Mouse (Mus musculus) frontal cortex, adult (tissue): Measurements from ENCODE around the gene Fam43a.

Experiments used
- ATAC-seq: cut with Nextera tagmentation; 2 replicates; pipeline ENCODE4 v1.9.2; 2017; ENCODE audit warnings: mild to moderate bottlenecking, moderate library complexity, mixed read lengths; ENCODE audit not compliant: low TSS enrichment

The Fam43a gene

DNA sequence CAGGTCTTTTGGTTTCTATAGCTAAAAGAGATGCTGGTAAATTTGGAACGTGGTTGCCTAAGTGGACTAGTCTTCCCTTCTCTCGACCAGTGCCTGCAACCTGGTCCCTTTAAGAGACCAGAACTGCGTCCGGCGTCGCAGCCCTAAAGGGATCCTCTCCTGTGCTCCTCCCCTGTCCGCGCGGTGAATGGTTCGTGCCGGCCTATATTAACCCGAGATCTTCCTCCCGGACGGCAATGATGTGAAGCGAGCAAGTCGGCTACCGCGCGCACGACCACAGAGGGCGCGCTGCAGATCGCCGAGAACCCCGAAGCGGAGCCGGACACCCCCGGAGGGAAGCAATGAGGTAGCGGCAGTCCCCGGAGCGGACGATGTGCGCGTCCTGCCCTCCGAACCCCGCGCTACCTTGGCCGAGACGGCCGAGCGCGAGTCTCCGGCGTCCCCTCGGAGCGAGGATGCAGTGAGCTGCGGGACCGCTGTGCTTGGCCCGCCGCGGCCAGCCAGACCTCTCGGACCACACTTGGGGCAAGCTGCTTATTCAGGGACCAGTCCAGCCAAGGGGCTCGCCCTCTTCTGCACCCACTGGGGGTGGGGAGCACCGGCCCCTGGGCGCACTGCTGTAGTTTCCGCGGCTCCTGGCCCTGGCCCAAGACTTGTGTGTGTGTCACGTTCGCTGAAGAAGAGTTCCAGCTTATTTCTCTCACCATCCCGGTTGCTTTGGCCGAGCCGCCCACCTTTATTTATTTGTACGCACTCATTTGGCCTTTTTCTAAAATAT is at the start of gene Fam43a:
Gene Fam43a (plus strand): TSS at position 233 of the 778 bp plus-strand sequence.
- ATAC-seq = peak; percentile 68

- peak; percentile 70 for ATAC-seq
These were observed 49.4 kb upstream of the Fam43a start for GRCm38 (mm10) chr16:30549966-30550747.

DNA sequence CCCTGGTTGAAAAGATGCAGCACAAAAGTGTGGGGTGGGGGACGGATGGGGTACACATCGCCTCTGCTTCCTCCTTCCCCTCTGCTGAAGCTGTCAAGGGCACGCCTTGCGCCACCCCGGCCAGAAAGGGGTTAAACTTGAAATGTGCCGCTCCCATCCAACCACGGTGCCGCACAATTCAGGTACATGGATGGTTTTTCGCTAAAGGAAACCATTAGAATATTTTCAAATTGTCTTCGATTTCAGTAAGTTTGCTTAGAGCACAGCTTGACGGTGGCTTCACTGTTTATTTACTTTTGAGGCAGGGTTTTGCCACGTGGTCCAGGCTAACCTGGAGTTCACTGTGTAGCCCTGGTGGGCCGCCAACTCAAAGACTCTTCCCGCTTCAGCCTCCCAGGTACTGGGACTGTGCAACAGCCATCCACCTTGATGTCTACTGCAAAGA is 48.8 kb upstream of the Fam43a start, which contains the start of gene Tmem44:
Gene Tmem44 (minus strand): TSS at position 95 of the 445 bp plus-strand sequence.
- ATAC-seq = peak; percentile 20; the same call in 1 of the 2 replicates

DNA sequence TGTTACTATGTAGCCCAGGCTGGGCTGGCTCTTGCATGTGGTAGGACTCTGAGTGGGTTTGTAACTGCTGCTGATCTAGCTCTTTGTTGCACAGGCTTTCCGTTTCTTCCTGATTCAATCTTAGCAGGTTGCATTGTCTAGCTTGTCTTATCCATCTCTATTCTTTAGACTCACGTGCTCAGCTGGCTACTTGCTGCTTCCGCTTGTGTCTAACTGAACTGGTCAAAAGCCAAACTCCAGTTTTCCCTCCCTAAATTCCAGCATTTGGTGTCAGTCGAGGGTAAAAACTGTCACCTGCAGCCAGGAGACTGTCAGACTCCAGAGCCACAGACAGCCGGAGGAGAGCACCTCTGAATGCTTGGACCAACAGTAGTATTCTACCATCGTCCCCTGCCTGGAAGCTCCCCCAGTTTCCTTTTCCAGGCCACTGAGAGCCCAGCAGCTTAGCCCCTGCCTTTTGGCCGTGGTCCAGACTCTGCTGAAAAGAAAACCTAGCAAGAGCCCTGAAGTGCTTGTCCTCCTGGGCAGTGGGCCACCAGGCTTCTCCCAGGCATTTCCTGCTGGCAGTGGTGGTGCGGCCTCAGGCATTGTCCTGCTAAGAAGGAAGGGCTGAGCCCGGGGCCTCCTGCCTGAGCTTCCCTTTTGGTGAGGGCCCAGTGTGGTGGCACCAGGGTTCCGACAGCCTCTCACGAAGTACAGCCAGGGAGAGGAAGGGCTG is 46.7 kb upstream of the Fam43a start:
- ATAC-seq = peak; percentile 8; the same call in 1 of the 2 replicates

GRCm38 (mm10) chr16:30554109-30554508 is 45.4 kb upstream of the Fam43a start:
- ATAC-seq = no peak

- no peak for ATAC-seq
These were observed 40.1 kb upstream of the Fam43a start for GRCm38 (mm10) chr16:30559312-30559992.

- no peak for ATAC-seq
These were observed 38.9 kb upstream of the Fam43a start for GRCm38 (mm10) chr16:30560601-30561000.

DNA sequence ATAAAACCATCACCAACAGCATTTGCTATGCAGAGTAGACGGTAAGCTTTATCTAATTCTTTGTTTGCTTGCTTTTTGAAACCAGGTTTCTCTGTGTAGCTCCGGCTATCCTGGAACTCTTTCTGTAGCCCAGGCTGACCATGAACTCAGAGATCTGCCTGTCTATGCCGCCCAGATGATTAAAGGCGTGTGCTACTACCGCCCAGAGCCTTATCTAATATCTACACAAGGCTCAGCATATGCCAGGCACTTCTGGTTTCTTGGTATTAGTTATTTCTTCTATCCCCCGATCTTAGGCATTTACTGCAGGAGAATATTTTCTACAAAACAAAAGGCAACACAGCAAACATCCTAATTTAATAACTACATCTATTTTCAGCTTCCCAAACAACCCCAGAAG is 33.9 kb upstream of the Fam43a start:
- no peak for ATAC-seq

- no peak for ATAC-seq
These were observed 29.4 kb upstream of the Fam43a start for GRCm38 (mm10) chr16:30570173-30570572.

GRCm38 (mm10) chr16:30571378-30571777 is 28.1 kb upstream of the Fam43a start:
- ATAC-seq = no peak

DNA sequence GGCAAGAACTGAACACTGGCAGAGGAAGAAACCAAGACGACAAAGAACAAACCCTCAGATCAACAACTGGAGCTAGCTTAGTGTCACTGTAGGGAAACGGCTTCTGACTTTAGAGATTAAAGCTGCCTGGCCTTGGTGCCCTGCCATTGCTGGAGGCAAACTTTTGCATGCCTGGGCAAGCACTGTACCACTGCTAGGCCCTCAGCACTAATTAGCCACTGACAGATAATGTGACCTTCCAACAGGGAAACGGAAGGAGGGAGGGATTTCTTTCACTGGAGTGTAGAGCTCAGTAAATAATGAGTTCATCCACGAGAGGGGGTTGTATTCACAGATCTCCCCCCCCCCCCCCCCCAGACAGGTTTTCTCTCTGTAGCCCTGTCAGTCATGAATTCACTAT is 27.3 kb upstream of the Fam43a start:
- ATAC-seq = no peak

- ATAC-seq = no peak
These were observed 23.7 kb upstream of the Fam43a start for GRCm38 (mm10) chr16:30575815-30576214.

DNA sequence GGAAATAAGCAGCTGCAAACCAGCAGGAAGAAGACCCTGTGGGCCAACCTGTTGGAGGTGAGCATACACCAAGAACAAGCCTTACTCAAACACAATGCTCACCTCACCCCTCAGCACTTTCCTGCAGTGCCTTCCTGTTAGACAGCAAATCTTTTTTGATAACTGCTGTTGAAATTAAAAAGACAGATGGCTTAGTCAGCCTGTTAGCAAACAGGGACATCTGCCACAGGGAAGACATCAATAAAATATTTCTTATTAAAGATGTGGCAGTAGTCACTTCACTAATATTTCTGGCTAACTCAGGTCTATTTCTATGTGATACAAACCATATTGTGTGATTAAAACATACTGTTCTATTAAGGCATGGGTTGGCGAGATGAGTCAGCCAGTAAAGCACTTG is 23.1 kb upstream of the Fam43a start:
- ATAC-seq = no peak

GRCm38 (mm10) chr16:30580765-30581164 is 18.8 kb upstream of the Fam43a start:
- ATAC-seq = no peak

- ATAC-seq = peak; percentile 29; the same call in 1 of the 2 replicates
These were observed 12.5 kb upstream of the Fam43a start for GRCm38 (mm10) chr16:30586935-30587493.

DNA sequence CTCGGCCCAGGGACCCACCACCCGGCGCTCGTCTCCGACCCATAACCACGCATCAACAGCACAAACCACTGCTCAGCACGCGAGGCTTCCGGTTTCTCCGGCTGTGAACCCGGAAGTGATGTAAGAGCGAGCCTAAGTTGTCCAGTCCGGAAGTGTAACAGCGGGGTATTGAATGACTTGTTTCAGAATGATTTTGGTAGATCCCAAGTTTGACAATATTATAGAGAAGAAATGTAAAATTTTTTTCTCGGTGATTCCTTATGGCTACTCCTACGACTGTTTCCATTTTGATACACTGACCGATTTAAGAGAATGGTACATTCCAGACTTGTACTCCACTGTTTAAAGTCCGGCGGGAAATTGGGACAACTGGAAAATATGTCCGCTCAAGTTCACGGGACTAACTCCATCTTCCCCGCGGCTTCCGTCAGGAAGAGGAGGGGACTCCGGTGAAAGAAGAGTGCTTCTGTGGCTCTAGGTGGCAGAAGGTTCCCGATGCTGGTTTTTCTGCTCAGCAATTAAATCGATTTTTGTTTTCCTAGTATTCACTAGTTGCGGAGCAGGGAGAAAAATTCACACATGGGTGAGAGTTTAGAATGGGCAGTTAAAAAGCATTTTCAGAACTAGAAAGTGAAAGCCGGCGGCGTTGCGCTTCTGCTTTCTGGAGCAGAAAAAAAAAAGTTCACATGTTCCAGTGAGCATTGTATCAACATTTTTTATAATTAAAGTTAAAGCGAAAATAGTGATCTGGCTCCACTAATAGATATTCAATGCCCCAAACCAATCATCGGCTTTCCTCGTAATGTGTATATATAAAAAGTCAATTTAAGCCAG is 11.8 kb upstream of the Fam43a start, which contains the start of gene Lsg1:
Gene Lsg1 (minus strand): TSS at position 99 of the 834 bp plus-strand sequence.
- ATAC-seq = peak; percentile 96

- no peak for ATAC-seq
These were observed 9.0 kb upstream of the Fam43a start for GRCm38 (mm10) chr16:30590264-30591209.

GRCm38 (mm10) chr16:30591990-30592389 is 7.5 kb upstream of the Fam43a start:
- ATAC-seq = no peak

- no peak for ATAC-seq
These were observed 4.2 kb upstream of the Fam43a start for GRCm38 (mm10) chr16:30595356-30595755.
